Mouse (Mus musculus) CH12.LX (cell line): ENCODE data around the gene D11Wsu47e. TPM values are rescaled to one million over a fixed set of nuclear protein-coding genes. Genes with fewer than 3 reads are reported as not detected.

Experiments used
- DNase-seq: peaks from one replicate; pipeline ENCODE4 v3.0.0-alpha.2; 2013; ENCODE audit errors: extremely low read depth
- H3K27ac ChIP-seq: 2 replicates; pipeline ENCODE4 v1.5.1; 2012; ENCODE audit warnings: low read depth, mild to moderate bottlenecking, control low read depth, moderate library complexity; ENCODE audit not compliant: insufficient read depth
- H3K27me3 ChIP-seq: replicated peaks from 2 replicates; pipeline ENCODE3; 2012; ENCODE audit warnings: inconsistent platforms
- H3K36me3 ChIP-seq, 2 experiments: replicated peaks in 1 of 2; 2 replicates each; pipeline versions ENCODE3 to v1.6.1; 2012; ENCODE audit warnings: inconsistent platforms in 1 of 2, low read length in 1 of 2, mild to moderate bottlenecking in 1 of 2, mixed read lengths in 1 of 2, moderate library complexity in 1 of 2; ENCODE audit not compliant: control insufficient read depth in 1 of 2, insufficient read depth in 1 of 2
- H3K4me1 ChIP-seq, 2 experiments: 2 replicates each; pipeline ENCODE4 v1.6.1; 2012; ENCODE audit warnings: inconsistent platforms in 1 of 2, moderate library complexity in 1 of 2; ENCODE audit not compliant: insufficient read depth in 2 of 2, control insufficient read depth in 1 of 2
- H3K4me2 ChIP-seq: 2 replicates; pipeline ENCODE4 v1.6.1; 2012; ENCODE audit warnings: low read depth, mild to moderate bottlenecking, control low read depth; ENCODE audit not compliant: poor library complexity, insufficient read depth, severe bottlenecking
- H3K4me3 ChIP-seq, 3 experiments: fragments of 150-350 bp in 1 of 3; sonication (generic) in 1 of 3; replicated peaks in 1 of 3; 2 replicates each; pipeline versions ENCODE3 to v1.5.1; 2011 to 2012; ENCODE audit warnings: low read depth in 2 of 3, low read length in 2 of 3, mild to moderate bottlenecking in 2 of 3, moderate library complexity in 2 of 3, control low read depth in 1 of 3, improper control_type of control experiment in 1 of 3, inconsistent platforms in 1 of 3, mixed read lengths in 1 of 3; ENCODE audit not compliant: poor library complexity in 1 of 3
- H3K79me2 ChIP-seq: replicated peaks from 2 replicates; pipeline ENCODE4 v1.6.1; 2012; ENCODE audit warnings: mild to moderate bottlenecking, moderate library complexity; ENCODE audit not compliant: control insufficient read depth, poor library complexity, insufficient read depth, severe bottlenecking; ENCODE audit errors: extremely low read depth
- H3K9ac ChIP-seq: 2 replicates; pipeline ENCODE4 v1.6.1; 2012; ENCODE audit warnings: low read depth, mild to moderate bottlenecking, control low read depth, moderate library complexity; ENCODE audit not compliant: insufficient read depth
- H3K9me3 ChIP-seq: replicated peaks from 2 replicates; pipeline ENCODE3; 2012; ENCODE audit warnings: low read length, inconsistent platforms, mixed read lengths
- BHLHE40 ChIP-seq: IDR thresholded peaks from 2 replicates; pipeline ENCODE4 v1.6.1; 2011; ENCODE audit warnings: mild to moderate bottlenecking, low read depth, low read length, improper control_type of control experiment
- CHD1 ChIP-seq: IDR thresholded peaks from 2 replicates; pipeline ENCODE4 v1.6.1; 2012; ENCODE audit warnings: low read depth, low read length, improper control_type of control experiment, inconsistent platforms
- CHD2 ChIP-seq: IDR thresholded peaks from 2 replicates; pipeline ENCODE4 v1.6.1; 2011; ENCODE audit warnings: low read length, improper control_type of control experiment
- ELF1 ChIP-seq: IDR thresholded peaks from 2 replicates; pipeline ENCODE4 v1.6.1; 2014; ENCODE audit warnings: low read depth, mild to moderate bottlenecking, inconsistent platforms, low read length, improper control_type of control experiment
- ETS1 ChIP-seq: conservative IDR thresholded peaks from 2 replicates; pipeline ENCODE4 v1.6.1; 2012; ENCODE audit warnings: low read depth, mild to moderate bottlenecking, inconsistent platforms, low read length, improper control_type of control experiment, moderate library complexity
- IRF4 ChIP-seq: IDR thresholded peaks from 2 replicates; pipeline ENCODE4 v1.6.1; 2014; ENCODE audit warnings: low read depth, mild to moderate bottlenecking, inconsistent platforms, low read length, improper control_type of control experiment
- JUN ChIP-seq: IDR thresholded peaks from 2 replicates; pipeline ENCODE4 v1.6.1; 2011; ENCODE audit warnings: low read depth, mild to moderate bottlenecking, low read length, improper control_type of control experiment, moderate library complexity; ENCODE audit not compliant: insufficient read depth
- KAT2A ChIP-seq: IDR thresholded peaks from 2 replicates; pipeline ENCODE4 v1.6.1; 2012; ENCODE audit warnings: low read length, improper control_type of control experiment, inconsistent platforms; ENCODE audit not compliant: insufficient replicate concordance
- MAX ChIP-seq: IDR thresholded peaks from 2 replicates; pipeline ENCODE4 v1.6.1; 2011; ENCODE audit warnings: low read length, improper control_type of control experiment
- MAZ ChIP-seq: IDR thresholded peaks from 2 replicates; pipeline ENCODE4 v1.6.1; 2012; ENCODE audit warnings: low read depth, mild to moderate bottlenecking, inconsistent platforms, low read length, improper control_type of control experiment, moderate library complexity
- NELFE ChIP-seq: IDR thresholded peaks from 2 replicates; pipeline ENCODE4 v1.6.1; 2011; ENCODE audit warnings: low read depth, low read length, improper control_type of control experiment
- POLR2AphosphoS2 ChIP-seq: IDR thresholded peaks from 2 replicates; pipeline ENCODE4 v1.6.1; 2011; ENCODE audit warnings: low read depth, low read length, improper control_type of control experiment
- RCOR1 ChIP-seq: conservative IDR thresholded peaks from 2 replicates; pipeline ENCODE4 v1.6.1; 2012; ENCODE audit warnings: low read depth, mild to moderate bottlenecking, inconsistent platforms, low read length, improper control_type of control experiment
- SIN3A ChIP-seq: IDR thresholded peaks from 2 replicates; pipeline ENCODE4 v1.6.1; 2012; ENCODE audit warnings: low read length, improper control_type of control experiment, inconsistent platforms
- SMC3 ChIP-seq: IDR thresholded peaks from 2 replicates; pipeline ENCODE4 v1.6.1; 2011; ENCODE audit warnings: low read depth, low read length, improper control_type of control experiment
- TBP ChIP-seq: conservative IDR thresholded peaks from 2 replicates; pipeline ENCODE4 v1.6.1; 2011; ENCODE audit warnings: low read depth, low read length, improper control_type of control experiment
- USF2 ChIP-seq: conservative IDR thresholded peaks from 2 replicates; pipeline ENCODE4 v1.6.1; 2011; ENCODE audit warnings: low read depth, low read length, improper control_type of control experiment
- ZKSCAN1 ChIP-seq: IDR thresholded peaks from 2 replicates; pipeline ENCODE4 v1.6.1; 2012; ENCODE audit warnings: low read depth, inconsistent platforms, low read length, improper control_type of control experiment, borderline replicate concordance
- ZMIZ1 ChIP-seq: IDR thresholded peaks from 2 replicates; pipeline ENCODE4 v1.6.1; 2012; ENCODE audit warnings: low read depth, mild to moderate bottlenecking, inconsistent platforms, low read length, improper control_type of control experiment
- dilution Hi-C: fragments of 300-500 bp; cut with MboI; formaldehyde crosslinking; loops from 2 replicates; pipeline ENCODE4 v1.14.3; 2020; ENCODE audit warnings: low sequenced_read_pairs; ENCODE audit not compliant: extremely low pct_unique_long_range_greater_than_20kb, extremely low pct_ligation_motif_present
- in situ Hi-C: fragments of 300-500 bp; cut with MboI; formaldehyde crosslinking; loops from 3 replicates; pipeline ENCODE4 v1.14.3; 2019; ENCODE audit warnings: low sequenced_read_pairs, low pct_ligation_motif_present, low pct_unique_long_range_greater_than_20kb, mixed read lengths
- polyA plus RNA-seq: library from polyadenylated mRNA; unstranded; fragments of >175 nt; gene quantifications from 2 replicates; pipeline ENCODE4 v1.2.1, GENCODE M21; 2012; ENCODE audit warnings: low read depth; ENCODE audit not compliant: insufficient read length
- total RNA-seq, 2 experiments: library from RNA; depleted of rRNA; stranded (reverse); fragments of 300-350 nt in 1 of 2; fragments of >200 nt in 1 of 2; gene quantifications; 2 replicates each; pipeline ENCODE4 v1.2.3; 2012 to 2014

D11Wsu47e gene
- total and polyA plus RNA-seq, 3 experiments, result 25.1 to 29.6 (median 26.2) TPM

- H3K4me3 ChIP-seq, result no peak overlapping the region
- H3K4me1 ChIP-seq, result peaks cover 0 to 26% of the 10 kb centered on the region in 2 experiments; a peak in 2 of 4 replicates
- H3K27me3 ChIP-seq, result no peaks in the 10 kb centered on the region
- peaks cover 60 to 89% of the 10 kb centered on the region in 2 experiments for H3K36me3 ChIP-seq
- H3K9me3 ChIP-seq, result no peaks in the 10 kb centered on the region
- dilution Hi-C loops (no loop called here), in situ Hi-C loops (no loop called here)
- H3K27ac ChIP-seq, result no peak overlapping the region
- no peak overlapping the region for H3K4me2 ChIP-seq
- DNase-seq, result no peak
- TF ChIP-seq ETS1, result no peak
- TF ChIP-seq RCOR1, result no peak
- TF ChIP-seq TBP, result no peak
- no peak for TF ChIP-seq CHD2
- no peak for TF ChIP-seq KAT2A
- TF ChIP-seq SMC3, result no peak
- no peak for TF ChIP-seq ZMIZ1
- TF ChIP-seq NELFE, result no peak
- no peak for TF ChIP-seq MAX
- TF ChIP-seq IRF4, result no peak
- no peak for TF ChIP-seq USF2
- TF ChIP-seq POLR2AphosphoS2, result no peak
- peaks cover 37% of the 10 kb centered on the region for H3K79me2 ChIP-seq
- no peak overlapping the region for H3K9ac ChIP-seq
Measured at GRCm38 (mm10) chr11:113668857-113669256, 15.4 kb upstream of the D11Wsu47e start.

GRCm38 (mm10) chr11:113669711-113670110 is 14.5 kb upstream of the D11Wsu47e start:
- DNase-seq, result no peak
- dilution Hi-C loops, result no loop called here
- Histone ChIP-seq H3K4me2 (no peak overlapping the region), H3K4me3 (no peak overlapping the region), H3K27ac (no peak overlapping the region), H3K9me3 (no peaks in the 10 kb centered on the region), H3K9ac (no peak overlapping the region), H3K36me3 (peaks cover 58 to 89% of the 10 kb centered on the region in 2 experiments), H3K4me1 (peaks cover 0 to 17% of the 10 kb centered on the region in 2 experiments; a peak in 2 of 4 replicates), H3K27me3 (no peaks in the 10 kb centered on the region), H3K79me2 (peaks cover 38% of the 10 kb centered on the region)
- in situ Hi-C loops, result no loop called here
- TF ChIP-seq CHD1, result no peak

GRCm38 (mm10) chr11:113673614-113674013 is 10.6 kb upstream of the D11Wsu47e start:
- Histone ChIP-seq H3K4me1 (peaks cover 12 to 23% of the 10 kb centered on the region in 2 experiments), H3K27ac (no peak overlapping the region), H3K79me2 (peaks cover 61% of the 10 kb centered on the region), H3K9me3 (no peaks in the 10 kb centered on the region), H3K27me3 (no peaks in the 10 kb centered on the region), H3K36me3 (peaks cover 47 to 90% of the 10 kb centered on the region in 2 experiments), H3K4me3 (no peak overlapping the region), H3K4me2 (no peak overlapping the region), H3K9ac (no peak overlapping the region)
- no peak for TF ChIP-seq ZKSCAN1
- no peak for TF ChIP-seq KAT2A
- TF ChIP-seq ZMIZ1, result no peak
- no peak for TF ChIP-seq SIN3A
- no peak for TF ChIP-seq ETS1
- TF ChIP-seq MAZ, result no peak
- TF ChIP-seq BHLHE40, result no peak
- TF ChIP-seq JUN, result no peak
- TF ChIP-seq ELF1, result no peak
- dilution Hi-C loops, result no loop called here
- in situ Hi-C loops, result no loop called here
- no peak for DNase-seq
